Mouse (Mus musculus): ENCODE data around the gene Plcg1.

DNA sequence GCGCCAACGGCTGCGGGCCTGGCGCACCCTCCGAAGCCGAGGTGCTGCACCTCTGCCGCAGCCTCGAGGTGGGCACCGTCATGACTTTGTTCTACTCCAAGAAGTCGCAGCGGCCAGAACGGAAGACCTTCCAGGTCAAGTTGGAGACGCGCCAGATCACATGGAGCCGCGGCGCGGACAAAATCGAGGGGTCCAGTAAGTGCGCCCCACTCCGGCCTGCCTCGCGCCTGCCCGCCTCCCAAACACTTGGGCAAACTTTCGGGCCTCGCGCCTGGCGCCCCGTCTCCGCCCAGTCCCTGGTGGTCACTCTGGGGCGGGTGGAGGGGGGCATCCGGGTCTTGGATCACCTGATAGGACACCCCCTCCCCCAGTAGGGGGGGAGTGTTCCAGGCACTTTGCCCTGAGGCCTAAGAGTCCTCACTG lies 750 bp downstream of the Plcg1 start:
- TF ChIP-seq CTCF (IDR thresholded peaks at IDR 0.05; ENCODE audit: extremely low read depth, insufficient read depth, low read length) (no peak), POLR2A (IDR thresholded peaks at IDR 0.05; ENCODE audit: extremely low read depth, insufficient read depth, low read length) (no peak)

Data from cortical plate, adult 2 months (tissue).